Mouse (Mus musculus) midbrain, embryonic 13.5 days (tissue): ENCODE results near the gene Acbd3. TPM values are rescaled to one million over a fixed set of nuclear protein-coding genes. Genes with fewer than 3 reads are reported as not detected.

Experiments used
- ATAC-seq: fragments of 200-750 bp; cut with Nextera tagmentation; 2 replicates; pipeline ENCODE4 v1.8.0; 2017; ENCODE audit warnings: mild to moderate bottlenecking, moderate TSS enrichment, moderate library complexity
- H3K27ac ChIP-seq: fragments of 300-500 bp; sonication (generic); 2 replicates; pipeline ENCODE4 v1.5.1; 2015; ENCODE audit warnings: inconsistent platforms, mild to moderate bottlenecking, moderate library complexity
- H3K27me3 ChIP-seq: fragments of 300-500 bp; sonication (generic); 2 replicates; pipeline ENCODE4 v1.6.1; 2015; ENCODE audit warnings: mild to moderate bottlenecking, inconsistent platforms
- H3K36me3 ChIP-seq: fragments of 300-500 bp; sonication (generic); 2 replicates; pipeline ENCODE4 v1.6.1; 2015; ENCODE audit warnings: mild to moderate bottlenecking, inconsistent platforms
- H3K4me1 ChIP-seq: fragments of 300-500 bp; sonication (generic); replicated peaks from 2 replicates; pipeline ENCODE4 v1.6.1; 2015; ENCODE audit warnings: inconsistent platforms
- H3K4me2 ChIP-seq: fragments of 300-500 bp; sonication (generic); replicated peaks from 2 replicates; pipeline ENCODE4 v1.6.1; 2015; ENCODE audit warnings: moderate library complexity, mild to moderate bottlenecking, inconsistent platforms
- H3K4me3 ChIP-seq: fragments of 300-500 bp; sonication (generic); replicated peaks from 2 replicates; pipeline ENCODE4 v1.5.1; 2015; ENCODE audit warnings: mild to moderate bottlenecking, inconsistent platforms
- H3K9ac ChIP-seq: fragments of 300-500 bp; sonication (generic); replicated peaks from 2 replicates; pipeline ENCODE4 v1.6.1; 2015; ENCODE audit warnings: mild to moderate bottlenecking, inconsistent platforms
- H3K9me3 ChIP-seq: fragments of 300-500 bp; sonication (generic); 2 replicates; pipeline ENCODE4 v1.6.1; 2016; ENCODE audit warnings: mild to moderate bottlenecking, inconsistent platforms
- WGBS: fragments of 180-500 bp; shearing (Covaris S2); methylation state at CpG from one replicate; pipeline ENCODE4 v1.1.7; 2015; 5-methylcytosine and 5-hydroxymethylcytosine counted together
- polyA plus RNA-seq: library from polyadenylated mRNA; unstranded; fragments of >200 nt; fragmentation: Nextera tagmentation; extraction: Ambion mirVana; gene quantifications from 2 replicates; pipeline ENCODE4 v1.2.1, GENCODE M21; 2015

The Acbd3 gene
- 21.7 and 24.6 TPM in 2 replicates for polyA plus RNA-seq

DNA sequence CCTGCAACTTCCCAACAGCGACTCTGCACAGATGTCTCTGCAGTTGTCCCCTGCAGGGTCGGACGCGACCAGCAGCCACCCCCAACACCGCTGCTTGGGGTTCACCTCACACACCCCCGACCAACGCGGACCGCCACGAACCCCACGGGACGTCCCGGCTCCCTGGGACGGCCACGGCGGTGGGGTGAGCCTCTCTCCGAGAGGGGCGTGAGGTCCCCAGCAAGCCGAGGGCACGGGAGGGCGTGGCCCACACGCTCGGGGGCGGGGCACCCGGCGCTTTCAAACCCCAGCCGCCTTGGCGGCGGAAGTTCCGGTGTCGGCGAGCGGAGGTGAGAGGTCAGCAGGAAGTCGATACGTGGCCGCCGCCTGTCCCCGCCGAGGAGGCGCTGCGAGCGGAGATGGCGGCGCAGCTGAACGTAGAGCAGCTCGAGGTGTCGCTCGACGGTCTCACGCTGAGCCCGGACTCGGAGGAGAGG lies at the start of gene Acbd3:
TSS of gene Acbd3 (plus strand) at position 340 of the 476 bp plus-strand sequence.
- peak within 1 kb of the TSS; percentile 91 for H3K27ac ChIP-seq
- peak within 1 kb of the TSS; percentile 98 for H3K9ac ChIP-seq
- H3K36me3 ChIP-seq = no peaks in the 10 kb centered on the region
- H3K4me2 ChIP-seq = peak within 1 kb of the TSS; percentile 85
- under 1% methylated on average over 51 of the region's 52 CpGs for WGBS
- peak within 1 kb of the TSS; percentile 99 for H3K4me3 ChIP-seq
- peak; percentile 97 for ATAC-seq
- peaks cover 33% of the 10 kb centered on the region for H3K4me1 ChIP-seq
- no peaks in the 10 kb centered on the region for H3K9me3 ChIP-seq
- H3K27me3 ChIP-seq = no peaks in the 10 kb centered on the region; the same call in 1 of the 2 replicates

DNA sequence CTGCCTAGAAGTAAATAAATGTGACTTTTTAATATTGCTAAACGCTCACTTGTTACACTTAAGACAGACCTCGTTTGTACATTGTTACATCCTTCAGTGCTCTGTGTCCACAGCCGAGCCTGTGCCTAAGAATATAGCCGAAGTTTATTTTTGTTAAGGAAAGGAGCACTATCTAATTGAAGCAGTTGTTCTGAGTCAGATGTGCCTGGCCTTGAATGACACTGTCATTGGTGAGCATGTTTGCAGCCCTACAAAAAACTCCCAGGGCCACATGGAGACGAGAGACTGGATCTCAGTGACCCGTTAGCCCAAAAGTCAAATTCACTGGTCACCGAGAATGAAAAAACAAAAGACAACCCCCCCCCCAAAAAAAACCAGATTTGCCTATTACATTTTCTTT lies 34.6 kb upstream of the Acbd3 start:
- H3K9me3 ChIP-seq = no peaks in the 10 kb centered on the region
- H3K9ac ChIP-seq = no peak overlapping the region
- peaks cover 22% of the 10 kb centered on the region for H3K27me3 ChIP-seq
- no peak overlapping the region for H3K4me3 ChIP-seq
- 95% methylated on average over 7 of the region's 7 CpGs for WGBS
- H3K36me3 ChIP-seq = peaks cover 41% of the 10 kb centered on the region
- ATAC-seq = no peak
- H3K27ac ChIP-seq = no peak overlapping the region
- H3K4me2 ChIP-seq = no peak overlapping the region
- no peaks in the 10 kb centered on the region for H3K4me1 ChIP-seq

DNA sequence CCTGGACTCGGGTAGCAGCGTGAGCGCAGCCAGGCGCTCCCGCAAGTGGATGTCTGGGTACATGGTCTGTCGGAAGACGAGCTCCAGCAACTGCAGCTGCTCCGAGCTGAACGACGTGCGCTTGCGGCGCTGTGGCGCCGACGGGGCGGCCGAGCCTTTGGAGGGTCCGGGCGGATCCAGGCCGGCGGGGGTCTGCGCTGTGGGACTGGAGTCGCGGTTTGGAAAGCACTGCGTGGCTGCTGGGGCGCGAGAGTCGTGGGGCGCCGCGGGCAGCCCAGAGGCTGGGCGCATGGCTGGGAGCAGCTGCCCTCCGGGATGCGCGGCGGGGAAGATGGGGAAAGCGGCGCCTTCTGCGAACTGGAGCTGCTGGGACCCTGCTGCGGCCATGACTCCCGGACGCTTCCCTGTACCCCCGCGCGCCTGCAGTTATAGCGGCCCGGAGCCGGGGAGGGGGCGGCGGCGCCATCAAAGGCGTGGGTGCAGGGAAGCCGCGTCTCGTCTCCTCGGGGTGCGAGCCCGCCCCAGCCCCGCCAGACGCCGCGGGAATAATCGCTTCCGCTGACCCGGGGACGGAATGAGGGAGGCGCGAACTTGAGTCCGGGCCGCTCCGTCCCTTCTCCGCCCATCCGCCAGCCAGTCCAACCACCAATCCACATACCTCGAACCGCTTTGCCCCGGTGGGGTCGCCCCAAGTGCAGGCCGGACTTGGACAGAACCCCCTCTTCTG lies 29.1 kb upstream of the Acbd3 start, which contains the start of gene Mixl1:
TSS of gene Mixl1 (minus strand) at position 409 of the 727 bp plus-strand sequence.
- H3K4me1 ChIP-seq = peaks cover 9% of the 10 kb centered on the region
- peaks cover 2% of the 10 kb centered on the region; the same call in 1 of the 2 replicates for H3K36me3 ChIP-seq
- WGBS = 1% methylated on average over 62 of the region's 79 CpGs
- peak within 1 kb of the TSS; percentile 41 for H3K4me3 ChIP-seq
- H3K9me3 ChIP-seq = no peaks in the 10 kb centered on the region
- H3K27ac ChIP-seq = no peak within 1 kb of the TSS
- peak within 1 kb of the TSS; percentile 61 for H3K4me2 ChIP-seq
- H3K27me3 ChIP-seq = peaks cover 52% of the 10 kb centered on the region
- peak; percentile 53; the same call in 1 of the 2 replicates for ATAC-seq
- peak within 1 kb of the TSS; percentile 44; the same call in 1 of the 2 replicates for H3K9ac ChIP-seq

DNA sequence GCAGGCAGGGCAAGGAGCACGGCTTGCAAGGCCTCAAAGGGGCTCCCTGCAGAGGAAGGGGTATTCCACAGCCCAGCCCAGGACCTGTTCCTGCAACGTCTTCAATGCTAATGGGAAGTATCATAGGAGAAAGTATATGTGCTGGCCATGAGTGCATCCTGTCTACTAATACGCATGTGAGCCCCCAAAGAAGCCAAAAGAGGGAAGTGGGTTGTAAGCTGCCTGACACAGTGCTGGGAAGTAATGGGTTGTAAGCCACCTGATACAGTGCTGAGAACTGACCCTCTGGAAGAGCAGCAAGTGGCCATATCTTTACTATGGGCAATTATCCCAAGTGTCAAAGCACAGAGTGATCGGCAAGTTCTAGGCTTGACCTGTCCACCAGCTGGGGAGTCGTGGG lies 27.8 kb upstream of the Acbd3 start:
- no peak for ATAC-seq
- no peak overlapping the region for H3K27ac ChIP-seq
- 56% methylated on average over 5 of the region's 5 CpGs for WGBS
- H3K4me3 ChIP-seq = no peak overlapping the region
- no peak overlapping the region for H3K4me2 ChIP-seq
- no peaks in the 10 kb centered on the region for H3K9me3 ChIP-seq
- no peaks in the 10 kb centered on the region for H3K36me3 ChIP-seq
- peaks cover 52% of the 10 kb centered on the region for H3K27me3 ChIP-seq
- H3K9ac ChIP-seq = no peak overlapping the region
- peaks cover 9% of the 10 kb centered on the region for H3K4me1 ChIP-seq

DNA sequence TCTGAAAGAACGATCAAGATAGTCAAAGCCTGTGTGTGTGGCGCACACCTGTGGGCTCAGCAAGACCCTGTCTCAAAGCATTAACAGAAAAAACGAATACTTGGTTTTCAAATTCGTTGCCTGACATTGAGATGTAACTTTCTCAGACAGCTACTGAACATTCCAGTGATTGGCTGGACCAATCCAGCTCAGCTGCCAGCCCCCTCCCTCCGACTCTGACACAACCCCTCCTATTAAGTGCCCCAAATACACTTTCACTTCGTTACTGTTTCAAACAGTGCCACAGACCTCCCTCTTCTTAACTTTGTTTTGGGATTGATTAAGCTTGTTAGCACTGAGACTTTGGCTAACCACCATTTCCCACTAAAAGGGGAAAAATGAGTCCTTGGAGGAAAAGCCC lies 22.4 kb upstream of the Acbd3 start:
- no peak overlapping the region for H3K4me2 ChIP-seq
- H3K36me3 ChIP-seq = no peaks in the 10 kb centered on the region
- peaks cover 9% of the 10 kb centered on the region for H3K27me3 ChIP-seq
- H3K9ac ChIP-seq = no peak overlapping the region
- WGBS = 55% methylated on average over 6 of the region's 6 CpGs
- H3K4me1 ChIP-seq = no peaks in the 10 kb centered on the region
- no peak for ATAC-seq
- no peak overlapping the region for H3K4me3 ChIP-seq
- no peak overlapping the region for H3K27ac ChIP-seq
- H3K9me3 ChIP-seq = no peaks in the 10 kb centered on the region

DNA sequence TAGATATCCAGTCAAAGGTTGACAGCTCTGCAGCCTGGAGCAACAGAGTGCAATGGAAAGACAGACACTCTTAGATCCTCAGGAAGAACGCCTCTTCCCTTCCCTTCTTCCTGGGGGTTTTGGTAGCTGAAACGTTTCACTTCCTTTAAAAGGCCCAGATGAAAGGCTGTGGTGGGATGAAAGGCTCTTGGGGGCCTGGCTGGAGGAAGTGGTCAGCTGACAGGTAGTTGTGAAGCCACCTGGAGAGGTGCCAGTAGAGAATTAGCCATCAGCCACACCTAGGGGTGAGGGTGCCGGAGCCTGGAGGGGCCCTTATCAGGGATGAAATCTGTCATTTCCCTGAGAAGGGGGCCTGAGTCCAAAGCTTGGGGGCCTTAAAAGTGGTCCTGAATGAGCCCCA lies 18.5 kb upstream of the Acbd3 start:
- Histone ChIP-seq H3K9ac (no peak overlapping the region), H3K36me3 (no peaks in the 10 kb centered on the region), H3K27ac (no peak overlapping the region), H3K9me3 (no peaks in the 10 kb centered on the region), H3K4me3 (no peak overlapping the region), H3K4me1 (no peaks in the 10 kb centered on the region), H3K27me3 (no peaks in the 10 kb centered on the region), H3K4me2 (no peak overlapping the region)
- no peak for ATAC-seq
- 62% methylated on average over 3 of the region's 3 CpGs for WGBS

DNA sequence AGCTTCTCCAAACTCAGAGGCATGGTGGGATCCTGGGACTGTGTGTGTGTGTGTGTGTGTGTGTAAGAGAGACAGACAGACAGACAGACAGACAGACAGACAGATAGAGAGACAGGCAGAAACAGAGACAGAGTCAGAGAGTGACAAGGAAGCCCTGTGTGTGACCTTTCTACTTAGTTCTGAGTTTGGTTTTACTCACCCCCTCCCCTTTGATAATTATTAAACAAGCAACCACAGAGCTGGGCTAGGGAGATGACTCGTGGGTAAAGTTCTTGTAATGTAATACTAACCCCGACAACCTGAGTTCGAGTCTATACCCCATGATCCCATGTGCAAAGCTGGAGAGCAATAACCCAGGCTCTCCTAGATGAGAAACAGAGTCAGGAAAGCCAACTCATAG lies 18.0 kb upstream of the Acbd3 start:
- Histone ChIP-seq H3K27ac (no peak overlapping the region), H3K36me3 (no peaks in the 10 kb centered on the region), H3K4me3 (no peak overlapping the region), H3K4me2 (no peak overlapping the region), H3K9ac (no peak overlapping the region), H3K27me3 (no peaks in the 10 kb centered on the region), H3K4me1 (no peaks in the 10 kb centered on the region), H3K9me3 (no peaks in the 10 kb centered on the region)
- 91% methylated on average over 3 of the region's 3 CpGs for WGBS
- ATAC-seq = no peak

DNA sequence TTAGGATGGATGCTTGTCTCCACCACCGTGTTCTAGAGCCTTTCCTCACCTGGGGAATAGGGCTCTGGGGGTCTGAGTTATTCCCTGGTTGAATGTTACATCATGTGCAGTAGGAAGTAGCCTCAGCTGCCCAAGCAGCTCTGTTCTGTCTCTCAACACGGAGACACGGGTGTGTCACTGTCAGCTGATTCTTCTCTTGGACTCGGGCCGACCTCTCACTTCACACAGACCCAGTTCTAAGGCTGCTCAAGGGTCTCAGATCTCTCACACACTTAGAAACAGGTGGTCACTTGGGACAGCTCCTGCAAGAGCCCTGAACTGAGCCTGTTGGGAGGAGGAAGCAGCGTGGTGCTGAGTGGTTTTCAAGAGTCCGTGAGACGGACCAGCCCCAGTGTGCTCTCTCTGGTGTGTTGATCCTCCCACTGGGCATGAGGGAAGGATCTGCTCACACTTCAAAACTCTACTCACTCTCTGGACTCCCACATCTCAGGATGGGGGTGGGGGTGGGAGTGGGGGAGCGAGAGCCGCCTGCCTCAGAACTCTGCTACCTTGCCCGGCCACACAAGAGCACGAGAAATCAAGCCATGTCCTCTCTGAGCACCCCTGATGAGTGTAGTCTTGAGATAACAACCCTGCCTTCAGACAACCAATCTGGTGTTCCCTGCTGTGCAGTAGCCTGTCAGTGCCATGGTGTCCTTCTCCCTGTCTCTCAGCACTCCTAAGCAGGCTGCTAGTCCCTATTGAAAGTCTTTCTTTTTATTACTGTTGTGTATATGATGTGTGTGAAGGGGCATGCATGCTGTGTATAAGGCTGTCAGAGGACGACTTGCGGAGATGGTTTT lies 16.7 kb upstream of the Acbd3 start:
- Histone ChIP-seq H3K36me3 (no peaks in the 10 kb centered on the region), H3K4me1 (no peaks in the 10 kb centered on the region), H3K27me3 (no peaks in the 10 kb centered on the region), H3K27ac (no peak overlapping the region), H3K4me3 (no peak overlapping the region), H3K9ac (no peak overlapping the region), H3K9me3 (no peaks in the 10 kb centered on the region), H3K4me2 (no peak overlapping the region)
- ATAC-seq = no peak
- 77% methylated on average over 14 of the region's 14 CpGs for WGBS

DNA sequence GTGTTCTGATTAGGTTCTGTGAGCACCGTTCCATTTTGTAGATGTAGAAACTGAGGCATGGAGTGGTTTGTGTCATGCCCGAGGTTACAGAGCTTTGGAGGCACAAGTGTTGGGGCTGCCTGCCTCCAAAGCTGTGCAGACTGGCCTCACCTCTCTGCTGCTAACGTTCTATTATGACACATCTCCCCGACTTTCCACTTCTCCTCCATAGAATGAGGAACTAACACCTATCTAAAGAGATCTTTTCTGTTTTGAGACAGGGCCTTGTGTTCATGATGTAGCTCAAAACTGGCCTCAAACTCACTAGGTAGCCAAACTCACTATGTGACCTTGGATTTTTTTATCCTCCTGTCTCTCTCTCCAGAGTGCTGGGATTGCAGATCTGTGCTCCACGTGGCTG lies 7.1 kb upstream of the Acbd3 start:
- no peak overlapping the region for H3K27ac ChIP-seq
- WGBS = 80% methylated on average over 5 of the region's 5 CpGs
- H3K9me3 ChIP-seq = no peaks in the 10 kb centered on the region
- no peaks in the 10 kb centered on the region; the same call in 1 of the 2 replicates for H3K27me3 ChIP-seq
- ATAC-seq = no peak
- H3K4me2 ChIP-seq = no peak overlapping the region
- no peaks in the 10 kb centered on the region for H3K36me3 ChIP-seq
- no peak overlapping the region for H3K9ac ChIP-seq
- H3K4me3 ChIP-seq = no peak overlapping the region
- no peaks in the 10 kb centered on the region for H3K4me1 ChIP-seq

DNA sequence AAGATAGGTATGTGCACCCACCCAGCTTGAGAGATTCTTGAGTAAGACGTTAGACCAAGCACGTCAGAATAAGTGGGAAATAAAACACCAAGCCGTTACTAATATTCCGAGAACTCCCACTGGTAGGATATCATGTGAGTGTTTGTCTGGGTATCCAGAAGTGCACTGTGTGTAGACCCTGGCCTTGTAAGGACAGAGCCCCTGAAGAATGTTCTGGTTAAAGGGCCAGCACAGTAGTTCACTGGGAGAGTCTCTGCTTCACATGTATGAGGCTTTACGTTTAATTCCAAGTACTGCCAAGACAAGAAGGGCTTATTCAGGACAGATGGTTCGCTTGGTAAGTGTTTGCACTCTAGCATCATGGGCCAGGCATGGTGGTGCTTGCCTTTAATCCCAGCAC lies 6.4 kb upstream of the Acbd3 start:
- WGBS = 85% methylated on average over 6 of the region's 6 CpGs
- no peak for ATAC-seq
- Histone ChIP-seq H3K36me3 (no peaks in the 10 kb centered on the region), H3K27ac (no peak overlapping the region), H3K4me1 (no peaks in the 10 kb centered on the region), H3K4me2 (no peak overlapping the region), H3K9me3 (no peaks in the 10 kb centered on the region), H3K9ac (no peak overlapping the region), H3K27me3 (no peaks in the 10 kb centered on the region; the same call in 1 of the 2 replicates), H3K4me3 (no peak overlapping the region)

DNA sequence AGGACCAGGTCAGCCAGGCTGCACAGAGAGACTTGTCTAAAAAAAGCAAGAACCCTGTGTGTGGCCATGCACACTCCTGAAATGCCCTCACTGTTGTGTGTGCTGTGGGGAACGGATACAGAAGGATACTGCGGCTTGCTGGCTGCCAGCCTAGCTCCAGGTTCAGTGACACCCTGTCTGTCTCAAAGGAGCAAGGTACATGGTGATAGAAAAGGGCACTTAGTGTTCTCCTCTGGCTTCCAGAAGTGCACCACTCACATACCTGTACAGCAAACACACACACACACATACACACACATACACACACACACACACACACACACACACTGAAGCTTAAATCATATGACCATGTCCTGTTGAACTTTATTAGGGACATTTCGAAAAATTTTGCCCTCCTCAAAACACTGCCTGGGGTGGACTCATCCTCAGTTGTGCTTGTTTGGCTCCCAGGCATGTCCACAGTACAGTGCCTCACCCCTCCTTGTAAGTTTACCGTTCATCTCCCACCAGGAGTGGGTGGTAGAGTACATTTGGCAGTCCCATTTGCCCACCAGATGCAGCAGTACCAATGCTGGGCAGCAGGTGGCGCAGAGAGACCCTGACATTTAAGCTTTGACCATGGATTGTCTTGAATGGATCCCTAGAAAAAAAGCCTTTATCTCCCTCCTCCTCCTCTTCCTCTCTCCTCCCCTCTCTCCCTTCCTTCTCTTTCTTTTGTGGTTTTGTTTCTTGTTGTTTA lies 5.7 kb upstream of the Acbd3 start:
- no peaks in the 10 kb centered on the region for H3K9me3 ChIP-seq
- no peak overlapping the region for H3K4me3 ChIP-seq
- no peak overlapping the region for H3K27ac ChIP-seq
- no peaks in the 10 kb centered on the region for H3K36me3 ChIP-seq
- WGBS = 42% methylated on average over 5 of the region's 5 CpGs
- H3K4me2 ChIP-seq = no peak overlapping the region
- peak; percentile 50 for ATAC-seq
- no peak overlapping the region for H3K9ac ChIP-seq
- peaks cover 5% of the 10 kb centered on the region for H3K4me1 ChIP-seq
- no peaks in the 10 kb centered on the region; the same call in 1 of the 2 replicates for H3K27me3 ChIP-seq
